Mouse (Mus musculus) heart, adult 2 months (tissue): ENCODE data around the gene Usp39. TPM values are rescaled to one million over a fixed set of nuclear protein-coding genes. Genes with fewer than 3 reads are reported as not detected.

Source experiments
- DNase-seq, 2 experiments: peaks; one replicate each; pipeline ENCODE4 v3.0.0; 2021
- H3K27ac ChIP-seq: fragments of 200-600 bp; 2 replicates; pipeline ENCODE4 v1.8.1; 2022
- H3K27me3 ChIP-seq: fragments of 200-500 bp; 2 replicates; pipeline ENCODE4 v1.6.1; 2012; ENCODE audit warnings: mild to moderate bottlenecking, low read length, inconsistent platforms, mixed read lengths; ENCODE audit not compliant: control insufficient read depth, insufficient read depth
- H3K36me3 ChIP-seq: fragments of 200-500 bp; 2 replicates; pipeline ENCODE4 v1.6.1; 2012; ENCODE audit warnings: low read length, inconsistent platforms; ENCODE audit not compliant: control insufficient read depth, insufficient read depth
- H3K4me1 ChIP-seq: fragments of 200-500 bp; 2 replicates; pipeline ENCODE4 v1.6.1; 2011; ENCODE audit warnings: low read length; ENCODE audit not compliant: control insufficient read depth, insufficient read depth
- H3K4me3 ChIP-seq: fragments of 200-600 bp; 2 replicates; pipeline ENCODE4 v1.8.1; 2022
- H3K79me2 ChIP-seq: fragments of 200-500 bp; replicated peaks from 2 replicates; pipeline ENCODE4 v1.6.1; 2012; ENCODE audit warnings: mild to moderate bottlenecking, inconsistent platforms, low read length, moderate library complexity, mixed read lengths; ENCODE audit not compliant: control insufficient read depth, insufficient read depth
- H3K9ac ChIP-seq: fragments of 200-500 bp; 2 replicates; pipeline ENCODE4 v1.6.1; 2012; ENCODE audit warnings: low read depth, mild to moderate bottlenecking, control low read depth, inconsistent platforms, low read length, mixed read lengths
- CTCF ChIP-seq: fragments of 200-600 bp; IDR thresholded peaks from 2 replicates; pipeline ENCODE4 v1.8.1; 2022; ENCODE audit warnings: antibody characterized with exemption, mild to moderate bottlenecking, moderate library complexity
- EP300 ChIP-seq: fragments of 200-500 bp; IDR thresholded peaks from 2 replicates; pipeline ENCODE4 v1.6.1; 2011; ENCODE audit warnings: low read depth, low read length, control low read depth; ENCODE audit not compliant: insufficient read depth
- POLR2A ChIP-seq: fragments of 200-500 bp; IDR thresholded peaks from 2 replicates; pipeline ENCODE4 v1.6.1; 2011; ENCODE audit warnings: mild to moderate bottlenecking, low read depth, low read length, control low read depth; ENCODE audit not compliant: insufficient read depth
- WGBS: fragments of 180-500 bp; shearing (Covaris S2); methylation state at CpG from one replicate; pipeline ENCODE4 v1.1.7; 2018; 5-methylcytosine and 5-hydroxymethylcytosine counted together
- intact Hi-C: fragments of 180-260 bp; cut with DNase I; formaldehyde crosslinking; loops from one replicate; pipeline ENCODE4 v1.15.1; 2025
- long read RNA-seq: library from polyadenylated mRNA; stranded (forward); transcript quantifications from one replicate; pipeline ENCODE4 v2.0.0, GENCODE M21; 2021
- polyA plus RNA-seq: library from polyadenylated mRNA; depleted of rRNA; stranded (reverse); fragments of >200 nt; gene quantifications from 2 replicates; pipeline ENCODE4 v1.2.3, GENCODE M21; 2012; rRNA removed
- total RNA-seq, 2 experiments: library from RNA; stranded (reverse); gene quantifications; 2 replicates each; pipeline ENCODE4 v1.2.3; 2021

The Usp39 gene
- 10 to 100 TPM; 14.9 to 17.7 TPM for total RNA-seq
- polyA plus RNA-seq = 11.4 and 19.0 TPM in 2 replicates
- long read RNA-seq, transcript Usp39-201 (13 exons, 2,244 nt) = major isoform, 17 of 19 reads
- long read RNA-seq, partial matches to known transcripts = 1 of 19 reads
- long read RNA-seq, other reads (novel, unspliced or antisense) = 1 of 19 reads

- peak; percentile 93 to 95 for DNase-seq
Observed at GRCm38 (mm10) chr6:72345074-72345567, at the start of gene Usp39. Gene Usp39 (minus strand): TSS chr6:72345184.

GRCm38 (mm10) chr6:72392341-72392740 is 47.4 kb upstream of the Usp39 start:
- intact Hi-C loops = no loop called here
- Histone ChIP-seq H3K4me1 (peaks cover 7% of the 10 kb centered on the region), H3K27ac (no peak overlapping the region; the same call in 1 of the 2 replicates), H3K36me3 (no peaks in the 10 kb centered on the region), H3K4me3 (no peak overlapping the region), H3K27me3 (no peaks in the 10 kb centered on the region), H3K9ac (no peak overlapping the region), H3K79me2 (no peaks in the 10 kb centered on the region)
- TF ChIP-seq POLR2A (no peak), CTCF (no peak), EP300 (no peak)
- DNase-seq = no peak
- 94% methylated on average over 5 of the region's 5 CpGs for WGBS

More at GRCm38 (mm10) chr6:72345074-72345567, at the start of gene Usp39:
- H3K4me3 ChIP-seq = peak within 1 kb of the TSS; percentile 99
- TF ChIP-seq CTCF (no peak), EP300 (peak; percentile 92), POLR2A (peak; percentile 81)
- H3K27me3 ChIP-seq = no peaks in the 10 kb centered on the region
- peaks cover 12% of the 10 kb centered on the region; the same call in 1 of the 2 replicates for H3K36me3 ChIP-seq
- intact Hi-C loops = no loop called here
- H3K27ac ChIP-seq = peak within 1 kb of the TSS; percentile 90
- H3K79me2 ChIP-seq = peaks cover 4% of the 10 kb centered on the region
- peaks cover 11% of the 10 kb centered on the region for H3K4me1 ChIP-seq
- peak within 1 kb of the TSS; percentile 98 for H3K9ac ChIP-seq
- WGBS = 0% methylated on average over 30 of the region's 30 CpGs

DNA sequence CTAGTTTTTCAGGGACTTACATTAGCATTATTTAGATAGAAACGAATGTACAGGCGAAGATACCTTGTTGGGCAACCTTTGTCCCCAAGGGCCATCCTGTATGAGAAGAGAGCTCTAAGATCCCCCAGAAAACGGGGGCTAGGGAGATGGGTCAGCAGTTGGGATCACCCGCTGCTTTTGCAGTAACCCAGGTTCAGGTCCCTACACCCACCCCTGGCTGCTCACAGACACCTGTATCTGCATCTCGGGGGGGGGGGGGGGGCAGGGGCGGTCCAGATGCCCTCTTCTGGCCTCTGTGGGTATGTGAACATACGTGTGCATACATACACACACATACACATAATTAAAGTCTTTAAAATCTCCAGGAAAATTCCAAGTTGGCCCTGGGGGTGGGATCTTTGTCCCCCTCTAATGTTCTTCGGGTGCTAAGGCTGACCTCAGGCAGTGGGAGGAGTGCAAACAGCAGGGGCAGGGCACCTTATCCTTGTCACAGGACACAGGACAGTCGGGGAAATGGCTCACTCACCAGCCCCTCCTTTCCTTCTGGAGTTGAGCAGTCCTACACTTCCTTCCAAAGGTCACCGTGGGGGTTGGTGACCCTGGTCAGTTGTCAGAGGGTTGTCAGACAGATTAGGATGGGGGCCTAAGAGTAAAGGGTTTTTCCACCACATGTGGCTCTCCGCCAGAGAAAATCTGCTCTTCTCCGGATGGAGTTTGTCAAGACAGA is 46.0 kb upstream of the Usp39 start:
- DNase-seq = peak; percentile 72 to 81
- intact Hi-C loops = no loop called here
- Histone ChIP-seq H3K27ac (peak overlapping the region; percentile 92), H3K36me3 (no peaks in the 10 kb centered on the region), H3K4me3 (peak overlapping the region; percentile 54), H3K27me3 (no peaks in the 10 kb centered on the region), H3K4me1 (peaks cover 7% of the 10 kb centered on the region), H3K9ac (no peak overlapping the region; the same call in 1 of the 2 replicates), H3K79me2 (no peaks in the 10 kb centered on the region)
- TF ChIP-seq POLR2A (peak; percentile 67), CTCF (peak; percentile 31), EP300 (peak; percentile 44; the same call in 1 of the 2 replicates)
- WGBS = 16% methylated on average over 12 of the region's 12 CpGs

GRCm38 (mm10) chr6:72389941-72390771 is 45.2 kb upstream of the Usp39 start, which contains the start of gene Vamp8:
Gene Vamp8 (minus strand): TSS chr6:72390703.
- peak within 1 kb of the TSS; percentile 85 for H3K9ac ChIP-seq
- WGBS = under 1% methylated on average over 33 of the region's 33 CpGs
- H3K27me3 ChIP-seq = no peaks in the 10 kb centered on the region
- H3K27ac ChIP-seq = peak within 1 kb of the TSS; percentile 92
- H3K36me3 ChIP-seq = no peaks in the 10 kb centered on the region
- no peaks in the 10 kb centered on the region for H3K79me2 ChIP-seq
- peak; percentile 92 to 94 for DNase-seq
- H3K4me1 ChIP-seq = peaks cover 7% of the 10 kb centered on the region
- TF ChIP-seq EP300 (peak; percentile 61), CTCF (no peak), POLR2A (peak; percentile 63)
- H3K4me3 ChIP-seq = peak within 1 kb of the TSS; percentile 54
- intact Hi-C loops = no loop called here

DNA sequence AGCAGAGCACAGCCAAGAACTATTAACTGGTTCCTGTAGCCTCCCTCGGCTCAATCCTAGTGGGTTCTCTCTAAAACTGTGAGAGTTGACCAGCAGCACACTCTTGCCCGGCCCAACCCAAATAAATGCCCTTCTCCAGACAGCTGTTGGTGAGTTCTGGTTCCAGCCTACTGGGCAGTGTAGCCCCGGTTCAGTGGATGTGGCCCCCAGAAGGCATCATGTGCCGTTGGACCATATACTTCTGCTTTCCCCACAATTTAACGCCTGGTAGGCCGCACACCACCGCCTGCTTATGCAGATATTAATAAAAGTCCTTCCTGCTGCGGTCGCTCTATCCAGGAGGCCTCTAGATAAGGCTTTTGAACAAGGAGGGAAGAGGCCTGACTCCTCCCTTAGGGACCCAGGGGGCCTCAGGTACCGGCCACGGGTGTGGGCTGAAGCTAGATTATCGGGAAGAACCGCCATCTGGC is 44.5 kb upstream of the Usp39 start:
- H3K4me1 ChIP-seq = peaks cover 7% of the 10 kb centered on the region
- no peaks in the 10 kb centered on the region for H3K36me3 ChIP-seq
- H3K79me2 ChIP-seq = no peaks in the 10 kb centered on the region
- WGBS = 1% methylated on average over 13 of the region's 13 CpGs
- DNase-seq = no peak
- TF ChIP-seq CTCF (no peak), POLR2A (no peak)
- intact Hi-C loops = no loop called here
- peak overlapping the region; percentile 92 for H3K27ac ChIP-seq
- peak overlapping the region; percentile 54 for H3K4me3 ChIP-seq
- H3K27me3 ChIP-seq = no peaks in the 10 kb centered on the region
- H3K9ac ChIP-seq = peak overlapping the region; percentile 85
